Mouse (Mus musculus): ENCODE results near the gene Scamp2.

- no peak for TF ChIP-seq CTCF (conservative IDR thresholded peaks at IDR 0.05; ENCODE audit: low read length)
- TF ChIP-seq NANOG (IDR thresholded peaks at IDR 0.05; ENCODE audit: borderline replicate concordance, low read length) = no peak
- TF ChIP-seq POU5F1 (IDR thresholded peaks at IDR 0.05; ENCODE audit: borderline replicate concordance, low read length) = no peak
These were observed 36.3 kb upstream of the Scamp2 start for GRCm38 (mm10) chr9:57524439-57524838.

Data from E14TG2a.4 (cell line).